Mouse (Mus musculus) embryonic fibroblast, embryonic 13.5 days (primary cell): ENCODE measurements around the gene Cdt1. TPM values are rescaled to one million over a fixed set of nuclear protein-coding genes. Genes with fewer than 3 reads are reported as not detected.

Experiments
- H3K27ac ChIP-seq: 2 replicates; pipeline ENCODE4 v1.5.1; 2012; ENCODE audit warnings: low read length, control low read depth, inconsistent platforms; ENCODE audit not compliant: insufficient read depth
- H3K4me1 ChIP-seq: 2 replicates; pipeline ENCODE4 v1.6.1; 2011; ENCODE audit warnings: low read length; ENCODE audit not compliant: control insufficient read depth, insufficient read depth
- H3K4me3 ChIP-seq: 2 replicates; pipeline ENCODE4 v1.5.1; 2011; ENCODE audit warnings: mild to moderate bottlenecking, control low read depth, low read length; ENCODE audit not compliant: insufficient read depth
- CTCF ChIP-seq: IDR thresholded peaks from 2 replicates; pipeline ENCODE4 v1.5.1; 2011; ENCODE audit warnings: mild to moderate bottlenecking, control low read depth, low read length, moderate library complexity, borderline replicate concordance; ENCODE audit not compliant: insufficient read depth
- POLR2A ChIP-seq: IDR thresholded peaks from 2 replicates; pipeline ENCODE4 v1.6.1; 2011; ENCODE audit warnings: low read depth, mild to moderate bottlenecking, control low read depth, low read length, moderate library complexity
- polyA plus RNA-seq: library from polyadenylated mRNA; stranded (reverse); fragments of >200 nt; gene quantifications from 2 replicates; pipeline ENCODE4 v1.2.4, GENCODE M21; 2011; ENCODE audit warnings: low read depth; ENCODE audit not compliant: missing spikeins, insufficient read length

Cdt1 gene
- polyA plus RNA-seq, 1 experiment: 15.9 TPM

GRCm38 (mm10) chr8:122584981-122585380 is 17.2 kb downstream of the Cdt1 start:
- Histone ChIP-seq H3K4me1 (peaks cover 11% of the 10 kb centered on the region), H3K4me3 (no peak overlapping the region), H3K27ac (peak overlapping the region; percentile 34; the same call in 1 of the 2 replicates)

DNA sequence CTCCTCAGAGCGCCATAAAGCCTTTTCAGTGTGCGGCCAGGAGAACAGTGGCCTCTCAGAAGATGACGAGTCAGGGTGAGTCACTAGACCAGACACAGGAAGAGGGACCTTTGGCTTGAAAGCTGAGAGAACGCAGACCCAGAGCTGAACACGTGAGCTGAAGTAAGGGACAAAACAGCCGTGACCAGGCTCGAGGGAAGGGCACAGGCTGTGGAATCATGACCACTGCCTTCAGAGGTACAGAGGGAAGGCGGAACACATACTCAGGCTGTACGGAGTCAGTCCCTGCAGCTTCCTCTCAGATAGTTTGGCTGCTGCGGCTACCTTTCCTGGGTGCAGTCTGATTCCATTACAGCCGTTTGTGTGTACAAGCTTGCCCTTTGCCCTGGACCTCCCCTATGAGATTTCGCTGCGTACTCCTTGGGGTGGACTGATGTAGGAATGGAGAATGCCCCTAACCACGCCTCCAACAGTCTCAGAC is 17.6 kb downstream of the Cdt1 start:
- Histone ChIP-seq H3K4me3 (no peak overlapping the region), H3K4me1 (peaks cover 11% of the 10 kb centered on the region), H3K27ac (peak overlapping the region; percentile 34)
- TF ChIP-seq POLR2A: no peak
- no peak for TF ChIP-seq CTCF

More at GRCm38 (mm10) chr8:122584981-122585380, 17.2 kb downstream of the Cdt1 start:
- no peak for TF ChIP-seq CTCF
- TF ChIP-seq POLR2A: no peak

GRCm38 (mm10) chr8:122586171-122586570 is 18.4 kb downstream of the Cdt1 start:
- Histone ChIP-seq H3K27ac (no peak overlapping the region), H3K4me3 (no peak overlapping the region), H3K4me1 (peaks cover 11% of the 10 kb centered on the region)
- TF ChIP-seq POLR2A (no peak), CTCF (no peak)

- Histone ChIP-seq H3K27ac (no peak overlapping the region), H3K4me1 (peaks cover 11% of the 10 kb centered on the region), H3K4me3 (no peak overlapping the region)
- TF ChIP-seq CTCF: no peak
- TF ChIP-seq POLR2A: no peak
Measured at GRCm38 (mm10) chr8:122586749-122587148, 18.9 kb downstream of the Cdt1 start.

DNA sequence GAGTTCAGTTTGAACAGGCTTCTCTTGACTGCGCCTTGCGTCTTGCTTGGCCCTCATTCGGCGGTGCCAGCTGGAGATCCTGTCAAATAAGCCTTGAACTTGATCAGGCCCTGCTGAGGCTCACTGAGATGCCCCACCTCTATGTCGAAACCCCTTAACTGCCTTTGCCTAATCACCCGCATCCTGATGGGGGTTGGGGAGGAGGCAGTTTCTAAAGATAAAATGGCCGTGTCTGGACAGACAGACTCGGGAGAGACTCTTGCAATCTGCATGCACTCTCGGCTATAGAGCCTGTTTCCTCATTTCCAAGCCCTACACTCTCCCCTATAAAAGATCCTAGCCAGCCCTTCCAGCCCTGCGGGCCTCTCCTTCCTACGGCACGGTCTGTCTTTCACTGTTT is 25.4 kb downstream of the Cdt1 start:
- Histone ChIP-seq H3K4me3 (no peak overlapping the region), H3K4me1 (no peaks in the 10 kb centered on the region), H3K27ac (no peak overlapping the region)
- TF ChIP-seq CTCF: no peak
- no peak for TF ChIP-seq POLR2A

DNA sequence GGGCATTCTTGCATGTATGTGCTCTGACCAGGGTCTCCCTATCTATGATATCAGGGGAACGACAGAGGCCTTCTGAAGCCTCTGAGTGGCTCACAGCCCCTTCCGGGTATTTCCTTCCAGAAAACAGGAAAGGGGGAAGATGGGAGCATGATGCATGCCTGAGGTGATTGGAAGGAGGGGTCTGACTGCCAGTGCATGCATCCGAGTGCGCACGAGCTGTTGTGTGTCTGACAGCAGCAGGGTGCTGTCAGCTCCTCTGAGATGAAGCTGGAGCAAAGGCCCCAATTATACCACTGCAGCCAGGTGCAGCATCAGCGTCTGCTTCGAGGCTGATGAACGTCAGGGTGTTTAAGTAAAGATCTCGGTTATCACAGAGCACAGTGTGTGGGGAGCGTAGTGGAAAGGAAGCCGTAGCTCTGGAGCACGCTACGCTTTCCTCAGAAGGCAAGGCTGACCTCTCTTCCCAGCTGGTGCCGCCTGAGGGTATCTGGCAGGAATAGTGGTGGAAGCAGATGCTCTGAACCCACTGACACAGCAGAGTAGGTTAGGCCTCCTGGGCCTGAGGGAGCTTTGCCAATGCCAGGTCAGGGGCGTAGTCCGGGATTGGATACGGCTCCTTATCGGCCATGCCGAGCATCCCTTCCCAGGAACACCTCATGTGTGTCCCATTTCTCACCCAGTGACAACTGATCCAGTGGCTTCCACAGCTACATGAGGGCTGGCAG is 26.1 kb downstream of the Cdt1 start:
- Histone ChIP-seq H3K4me3 (no peak overlapping the region), H3K27ac (no peak overlapping the region), H3K4me1 (no peaks in the 10 kb centered on the region)
- no peak for TF ChIP-seq CTCF
- no peak for TF ChIP-seq POLR2A

- TF ChIP-seq CTCF (no peak), POLR2A (no peak)
- no peaks in the 10 kb centered on the region for H3K4me1 ChIP-seq
Measured at GRCm38 (mm10) chr8:122596031-122596430, 28.2 kb downstream of the Cdt1 start.

DNA sequence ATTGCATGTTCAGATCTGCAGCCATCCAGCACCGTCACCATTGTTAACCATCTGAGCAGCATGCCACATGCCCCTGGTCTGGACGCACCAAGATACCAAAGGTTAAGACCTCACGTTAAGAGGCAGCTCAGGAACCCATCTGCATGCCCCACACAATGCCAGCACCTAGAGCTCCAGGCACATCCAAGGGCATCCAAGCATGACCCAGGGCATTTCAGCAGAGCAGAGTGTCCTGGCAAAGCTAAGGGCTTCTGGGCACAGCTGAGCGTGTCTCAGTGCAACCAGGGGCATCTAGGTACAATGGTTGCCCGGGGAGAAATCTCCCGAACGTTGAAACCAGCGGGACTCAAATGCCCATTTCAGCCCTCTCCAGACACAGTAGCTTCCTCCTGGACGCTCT is 32.9 kb downstream of the Cdt1 start:
- TF ChIP-seq CTCF (no peak), POLR2A (no peak)
- no peaks in the 10 kb centered on the region for H3K4me1 ChIP-seq
- H3K27ac ChIP-seq: no peak overlapping the region
- H3K4me3 ChIP-seq: no peak overlapping the region

More at GRCm38 (mm10) chr8:122596031-122596430, 28.2 kb downstream of the Cdt1 start:
- H3K27ac ChIP-seq: no peak overlapping the region
- H3K4me3 ChIP-seq: no peak overlapping the region

DNA sequence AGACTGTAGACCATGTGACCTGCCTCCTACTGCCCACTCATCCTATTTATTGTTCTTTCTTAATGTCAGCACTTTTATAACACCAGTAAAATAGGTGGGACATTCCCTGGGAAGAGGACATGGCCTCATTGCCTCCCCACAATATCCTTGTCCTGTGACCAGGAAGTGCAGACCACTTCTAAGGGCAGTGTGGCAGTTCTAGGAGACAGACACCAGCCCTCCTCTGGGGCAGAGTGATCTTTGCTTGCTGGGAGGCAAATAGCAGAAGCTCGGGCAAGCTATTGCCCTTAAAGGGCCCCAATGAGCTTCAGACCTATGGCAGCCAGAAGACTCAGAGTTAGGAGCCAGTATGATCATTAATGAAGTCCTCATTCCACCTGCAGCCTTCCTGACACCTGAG is 36.8 kb downstream of the Cdt1 start:
- Histone ChIP-seq H3K4me3 (no peak overlapping the region), H3K27ac (no peak overlapping the region)
- TF ChIP-seq POLR2A: no peak
- no peak for TF ChIP-seq CTCF

GRCm38 (mm10) chr8:122605367-122605766 is 37.6 kb downstream of the Cdt1 start:
- H3K27ac ChIP-seq: no peak overlapping the region
- H3K4me1 ChIP-seq: no peaks in the 10 kb centered on the region
- no peak overlapping the region for H3K4me3 ChIP-seq
- TF ChIP-seq POLR2A: no peak
- no peak for TF ChIP-seq CTCF

More for the DNA sequence above, 36.8 kb downstream of the Cdt1 start:
- H3K4me1 ChIP-seq: no peaks in the 10 kb centered on the region
